Mouse (Mus musculus) neural tube, embryonic 12.5 days (tissue): ENCODE measurements at regions not wholly inside any gene's neighbourhood (a gene's known extent, or its start where the extent isn't known, plus 50 kb on each side); places are given as distances from the start of the nearest gene placed in this dataset.

Experiments
- ATAC-seq: fragments of 200-750 bp; cut with Nextera tagmentation; 2 replicates; pipeline ENCODE4 v1.8.0; 2017; ENCODE audit warnings: low read depth, mild to moderate bottlenecking, moderate TSS enrichment, moderate library complexity; ENCODE audit not compliant: low FRiP score
- H3K27ac ChIP-seq: fragments of 300-500 bp; sonication (generic); 2 replicates; pipeline ENCODE4 v1.5.1; 2016
- H3K27me3 ChIP-seq: fragments of 300-500 bp; sonication (generic); replicated peaks from 2 replicates; pipeline ENCODE4 v1.6.1; 2016; ENCODE audit warnings: mild to moderate bottlenecking
- H3K36me3 ChIP-seq: fragments of 300-500 bp; sonication (generic); 2 replicates; pipeline ENCODE4 v1.6.1; 2016; ENCODE audit warnings: mild to moderate bottlenecking
- H3K4me1 ChIP-seq: fragments of 300-500 bp; sonication (generic); 2 replicates; pipeline ENCODE4 v1.6.1; 2016
- H3K4me2 ChIP-seq: fragments of 300-500 bp; sonication (generic); replicated peaks from 2 replicates; pipeline ENCODE4 v1.6.1; 2016; ENCODE audit warnings: mild to moderate bottlenecking
- H3K4me3 ChIP-seq: fragments of 300-500 bp; sonication (generic); 2 replicates; pipeline ENCODE4 v1.5.1; 2016
- H3K9ac ChIP-seq: fragments of 300-500 bp; sonication (generic); 2 replicates; pipeline ENCODE4 v1.6.1; 2016; ENCODE audit warnings: mild to moderate bottlenecking
- H3K9me3 ChIP-seq: fragments of 300-500 bp; sonication (generic); 2 replicates; pipeline ENCODE4 v1.6.1; 2016; ENCODE audit warnings: mild to moderate bottlenecking
- WGBS: fragments of 180-500 bp; shearing (Covaris S2); methylation state at CpG from one replicate; pipeline ENCODE4 v1.1.7; 2016; 5-methylcytosine and 5-hydroxymethylcytosine counted together

- Histone ChIP-seq H3K4me2 (peak overlapping the region; percentile 37), H3K27ac (no peak overlapping the region), H3K27me3 (no peaks in the 10 kb centered on the region), H3K4me1 (no peaks in the 10 kb centered on the region), H3K36me3 (no peaks in the 10 kb centered on the region), H3K9ac (no peak overlapping the region), H3K4me3 (no peak overlapping the region), H3K9me3 (no peaks in the 10 kb centered on the region)
- ATAC-seq, result no peak; the same call in 1 of the 2 replicates
- WGBS, result 10% methylated on average over 13 of the region's 13 CpGs
These were observed 215.6 kb upstream of the Msx2 start for GRCm38 (mm10) chr13:53688489-53688888.

GRCm38 (mm10) chr13:53684498-53684897, 211.6 kb upstream of the Msx2 start:
- ATAC-seq, result no peak
- Histone ChIP-seq H3K9ac (no peak overlapping the region), H3K36me3 (no peaks in the 10 kb centered on the region), H3K27ac (no peak overlapping the region), H3K4me1 (no peaks in the 10 kb centered on the region), H3K9me3 (no peaks in the 10 kb centered on the region), H3K4me3 (no peak overlapping the region), H3K27me3 (no peaks in the 10 kb centered on the region), H3K4me2 (no peak overlapping the region)
- WGBS, result 78% methylated on average over 5 of the region's 5 CpGs

GRCm38 (mm10) chr13:53677187-53677586, 204.3 kb upstream of the Msx2 start:
- Histone ChIP-seq H3K9ac (no peak overlapping the region), H3K4me1 (no peaks in the 10 kb centered on the region), H3K36me3 (no peaks in the 10 kb centered on the region), H3K27me3 (no peaks in the 10 kb centered on the region), H3K4me3 (no peak overlapping the region), H3K27ac (no peak overlapping the region), H3K4me2 (no peak overlapping the region), H3K9me3 (no peaks in the 10 kb centered on the region)
- 96% methylated on average over 10 of the region's 10 CpGs for WGBS
- ATAC-seq, result no peak

DNA sequence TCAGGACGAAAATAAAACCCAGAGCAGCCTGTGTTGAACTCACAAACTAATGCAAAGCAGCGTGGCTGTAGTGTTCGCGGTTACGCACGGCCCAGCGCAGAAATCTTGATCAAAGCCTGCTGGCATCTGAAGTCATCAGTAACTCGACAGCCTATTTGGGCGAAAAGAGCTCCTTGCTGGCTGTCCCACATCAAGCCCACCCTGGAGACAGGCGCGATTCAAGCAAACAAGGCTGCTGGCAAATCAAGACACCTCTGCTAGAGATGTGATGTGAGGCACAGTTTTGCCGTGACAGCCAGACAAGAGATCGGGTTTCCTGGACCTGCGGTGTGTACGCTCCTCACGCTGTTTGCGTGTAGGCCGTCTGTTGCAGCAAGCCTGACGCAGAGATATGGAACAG, 197.5 kb upstream of the Msx2 start:
- 78% methylated on average over 19 of the region's 19 CpGs for WGBS
- no peak for ATAC-seq
- no peak overlapping the region for H3K9ac ChIP-seq
- no peaks in the 10 kb centered on the region for H3K4me1 ChIP-seq
- peaks cover 15% of the 10 kb centered on the region; the same call in 1 of the 2 replicates for H3K9me3 ChIP-seq
- H3K27me3 ChIP-seq, result no peaks in the 10 kb centered on the region
- H3K36me3 ChIP-seq, result no peaks in the 10 kb centered on the region
- no peak overlapping the region for H3K4me2 ChIP-seq
- no peak overlapping the region for H3K27ac ChIP-seq
- H3K4me3 ChIP-seq, result no peak overlapping the region

DNA sequence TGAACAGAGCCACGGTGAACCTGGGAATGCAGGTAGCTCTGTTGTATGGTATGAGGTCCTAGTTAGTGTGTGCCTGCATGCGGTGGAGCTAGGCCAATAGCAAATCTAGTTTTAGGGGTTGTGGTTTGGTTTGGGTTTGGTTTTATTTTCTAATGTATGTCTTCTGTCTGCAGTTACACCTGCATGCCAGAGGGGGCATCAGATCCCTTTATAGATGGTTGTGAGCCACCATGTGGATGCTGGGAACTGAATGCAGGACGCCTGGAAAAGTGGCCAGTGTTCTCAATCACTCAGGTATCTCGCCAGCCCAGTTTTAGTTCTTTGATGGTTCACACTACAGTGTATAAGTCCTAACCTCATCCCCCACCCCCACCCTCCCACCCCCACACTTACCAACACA, 194.6 kb upstream of the Msx2 start:
- Histone ChIP-seq H3K4me3 (no peak overlapping the region), H3K9ac (no peak overlapping the region), H3K27ac (no peak overlapping the region), H3K36me3 (no peaks in the 10 kb centered on the region), H3K4me2 (no peak overlapping the region), H3K27me3 (no peaks in the 10 kb centered on the region), H3K9me3 (peaks cover 15% of the 10 kb centered on the region; the same call in 1 of the 2 replicates), H3K4me1 (no peaks in the 10 kb centered on the region)
- WGBS, result 89% methylated on average over 4 of the region's 4 CpGs
- ATAC-seq, result no peak

GRCm38 (mm10) chr13:53665592-53665991, 192.7 kb upstream of the Msx2 start:
- no peak overlapping the region for H3K27ac ChIP-seq
- no peaks in the 10 kb centered on the region for H3K27me3 ChIP-seq
- no peak overlapping the region for H3K4me2 ChIP-seq
- H3K9ac ChIP-seq, result no peak overlapping the region
- no peak overlapping the region for H3K4me3 ChIP-seq
- peaks cover 15% of the 10 kb centered on the region; the same call in 1 of the 2 replicates for H3K9me3 ChIP-seq
- 98% methylated on average over 2 of the region's 2 CpGs for WGBS
- no peaks in the 10 kb centered on the region for H3K36me3 ChIP-seq
- ATAC-seq, result no peak
- no peaks in the 10 kb centered on the region for H3K4me1 ChIP-seq

- Histone ChIP-seq H3K27ac (no peak overlapping the region), H3K9ac (no peak overlapping the region), H3K4me2 (no peak overlapping the region), H3K36me3 (no peaks in the 10 kb centered on the region), H3K27me3 (no peaks in the 10 kb centered on the region), H3K4me3 (no peak overlapping the region), H3K9me3 (peaks cover 15% of the 10 kb centered on the region; the same call in 1 of the 2 replicates), H3K4me1 (no peaks in the 10 kb centered on the region)
- WGBS, result 89% methylated on average over 7 of the region's 7 CpGs
- no peak for ATAC-seq
These were observed 191.9 kb upstream of the Msx2 start for GRCm38 (mm10) chr13:53664631-53665230.

GRCm38 (mm10) chr13:53652826-53653225, 180.0 kb upstream of the Msx2 start:
- H3K4me3 ChIP-seq, result no peak overlapping the region
- WGBS, result 64% methylated on average over 4 of the region's 4 CpGs
- no peaks in the 10 kb centered on the region for H3K9me3 ChIP-seq

DNA sequence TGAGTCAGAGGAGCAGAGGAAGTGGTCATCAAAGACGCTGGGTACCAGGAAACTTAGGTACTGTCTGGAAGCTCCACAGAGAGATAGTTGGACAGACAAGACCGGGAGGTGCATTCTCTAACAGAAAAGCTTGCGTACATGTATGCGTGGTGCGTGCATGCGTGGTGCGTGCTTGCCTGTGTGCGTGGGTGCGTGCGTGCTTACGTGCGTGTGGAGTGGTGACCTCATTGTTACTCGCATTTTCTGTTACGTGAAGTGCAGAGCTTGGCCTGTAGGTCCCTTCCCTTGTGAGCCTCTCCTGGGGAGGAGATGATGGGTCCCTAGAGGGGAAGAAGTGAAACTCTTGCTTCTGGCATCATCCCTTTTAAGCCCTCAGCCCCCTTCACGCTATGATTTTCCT, 175.5 kb upstream of the Msx2 start:
- Histone ChIP-seq H3K27me3 (no peaks in the 10 kb centered on the region), H3K36me3 (no peaks in the 10 kb centered on the region), H3K27ac (no peak overlapping the region), H3K4me3 (no peak overlapping the region), H3K4me1 (no peaks in the 10 kb centered on the region), H3K9me3 (no peaks in the 10 kb centered on the region), H3K4me2 (no peak overlapping the region), H3K9ac (no peak overlapping the region)
- 92% methylated on average over 15 of the region's 15 CpGs for WGBS
- ATAC-seq, result no peak

More at GRCm38 (mm10) chr13:53652826-53653225, 180.0 kb upstream of the Msx2 start:
- no peak overlapping the region for H3K27ac ChIP-seq
- no peak overlapping the region for H3K9ac ChIP-seq
- ATAC-seq, result no peak
- H3K4me1 ChIP-seq, result no peaks in the 10 kb centered on the region
- H3K36me3 ChIP-seq, result no peaks in the 10 kb centered on the region
- no peak overlapping the region for H3K4me2 ChIP-seq
- no peaks in the 10 kb centered on the region for H3K27me3 ChIP-seq

DNA sequence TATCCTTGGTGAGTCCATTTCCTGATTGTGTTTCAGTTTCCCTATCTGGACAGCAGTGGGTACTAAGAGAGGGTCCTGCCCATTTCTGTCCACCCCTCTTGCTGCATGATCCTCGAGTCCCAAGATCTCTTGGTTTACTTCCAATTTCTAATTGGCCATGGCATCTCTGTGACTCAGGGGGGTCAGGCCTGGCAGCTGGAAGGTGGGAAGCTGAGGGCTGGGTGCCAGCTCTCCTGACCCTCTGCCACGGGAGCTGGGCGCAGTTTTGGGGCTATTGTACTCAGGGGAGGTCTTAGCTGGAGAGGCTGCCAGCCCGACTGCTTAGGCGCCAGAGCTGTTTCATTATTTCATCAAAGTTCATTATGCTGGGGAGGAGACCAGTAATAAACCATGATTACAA, 169.7 kb upstream of the Msx2 start:
- Histone ChIP-seq H3K27ac (no peak overlapping the region), H3K4me2 (no peak overlapping the region), H3K36me3 (no peaks in the 10 kb centered on the region), H3K4me3 (no peak overlapping the region), H3K27me3 (no peaks in the 10 kb centered on the region), H3K9ac (no peak overlapping the region), H3K4me1 (no peaks in the 10 kb centered on the region), H3K9me3 (no peaks in the 10 kb centered on the region)
- WGBS, result 75% methylated on average over 5 of the region's 5 CpGs
- ATAC-seq, result no peak

DNA sequence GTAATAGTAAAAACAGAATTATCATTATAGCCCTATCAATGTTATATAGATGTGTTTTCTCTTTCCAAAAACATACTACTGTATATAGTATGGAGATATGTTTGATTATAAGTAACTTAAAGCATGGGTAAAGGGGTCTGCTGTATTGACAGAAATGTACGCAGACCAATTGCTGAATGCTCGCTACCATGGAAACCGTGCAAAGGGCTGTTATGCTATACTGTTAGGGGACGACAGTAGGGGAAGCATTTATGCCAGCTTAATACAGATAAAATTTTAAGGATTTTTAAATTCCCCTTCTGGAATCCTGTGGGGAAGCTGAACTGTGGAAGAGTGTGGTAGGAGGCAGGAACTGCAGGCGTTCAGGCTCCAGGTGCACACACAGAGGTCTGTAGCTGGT, 166.7 kb upstream of the Msx2 start:
- H3K9me3 ChIP-seq, result no peaks in the 10 kb centered on the region
- H3K36me3 ChIP-seq, result no peaks in the 10 kb centered on the region
- no peaks in the 10 kb centered on the region for H3K4me1 ChIP-seq
- no peak overlapping the region for H3K4me2 ChIP-seq
- WGBS, result 90% methylated on average over 5 of the region's 5 CpGs
- no peak overlapping the region for H3K4me3 ChIP-seq
- no peak for ATAC-seq
- H3K27me3 ChIP-seq, result no peaks in the 10 kb centered on the region
- H3K27ac ChIP-seq, result no peak overlapping the region
- H3K9ac ChIP-seq, result no peak overlapping the region

DNA sequence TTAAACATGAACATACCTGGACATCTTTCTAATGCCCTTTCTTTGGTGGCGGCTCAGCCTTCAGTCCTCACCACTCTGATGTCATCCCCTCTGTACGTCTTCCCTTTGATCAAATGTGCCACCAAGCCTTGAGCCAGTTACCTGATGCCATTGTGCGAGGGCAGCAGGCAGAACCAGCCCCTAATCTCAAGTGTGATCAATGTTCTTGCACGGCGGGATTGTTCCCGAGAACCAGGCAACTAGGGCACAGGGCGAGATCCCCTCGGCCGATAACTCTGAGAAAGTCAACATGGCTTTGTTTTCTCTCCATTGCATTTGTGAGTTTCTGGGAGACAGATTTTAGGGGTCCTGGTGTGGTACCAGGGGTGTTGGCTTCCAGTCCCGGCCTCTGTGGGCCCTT, 166.2 kb upstream of the Msx2 start:
- H3K27ac ChIP-seq, result no peak overlapping the region
- no peaks in the 10 kb centered on the region for H3K27me3 ChIP-seq
- H3K36me3 ChIP-seq, result no peaks in the 10 kb centered on the region
- no peak for ATAC-seq
- H3K4me3 ChIP-seq, result no peak overlapping the region
- 87% methylated on average over 10 of the region's 10 CpGs for WGBS
- no peak overlapping the region for H3K9ac ChIP-seq
- H3K4me1 ChIP-seq, result no peaks in the 10 kb centered on the region
- H3K9me3 ChIP-seq, result no peaks in the 10 kb centered on the region
- H3K4me2 ChIP-seq, result no peak overlapping the region

DNA sequence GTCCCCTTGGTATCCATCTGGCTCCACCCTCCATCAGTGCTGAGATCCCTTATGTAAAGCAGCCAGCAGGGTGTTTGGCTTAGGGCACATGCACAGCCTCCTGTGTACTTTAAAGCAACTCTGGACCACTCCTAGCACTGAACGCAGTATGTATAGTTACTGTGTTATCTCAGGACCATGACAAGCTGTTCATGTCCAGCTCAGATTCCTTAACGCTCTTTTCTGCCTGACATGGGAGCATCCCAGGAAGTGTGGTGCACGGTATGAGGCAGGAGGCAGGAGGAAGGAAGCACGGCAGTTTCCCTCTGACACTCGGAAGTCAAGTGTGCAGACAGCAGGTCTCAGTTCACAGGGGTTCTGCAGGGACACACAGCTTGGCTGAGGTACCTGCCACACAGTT, 163.1 kb upstream of the Msx2 start:
- Histone ChIP-seq H3K36me3 (no peaks in the 10 kb centered on the region), H3K27ac (no peak overlapping the region), H3K9ac (no peak overlapping the region), H3K9me3 (no peaks in the 10 kb centered on the region), H3K4me1 (no peaks in the 10 kb centered on the region), H3K27me3 (no peaks in the 10 kb centered on the region), H3K4me2 (no peak overlapping the region), H3K4me3 (no peak overlapping the region)
- ATAC-seq, result no peak
- 91% methylated on average over 5 of the region's 5 CpGs for whole genome bisulfite sequencing
